Mouse (Mus musculus): ENCODE data around the gene Zmynd8. TPM values are rescaled to one million over a fixed set of nuclear protein-coding genes. Genes with fewer than 3 reads are reported as not detected.

Gene Zmynd8
- polyA plus RNA-seq, 2 experiments from 2014 or later, result 41.1 to 48.5 TPM

DNA sequence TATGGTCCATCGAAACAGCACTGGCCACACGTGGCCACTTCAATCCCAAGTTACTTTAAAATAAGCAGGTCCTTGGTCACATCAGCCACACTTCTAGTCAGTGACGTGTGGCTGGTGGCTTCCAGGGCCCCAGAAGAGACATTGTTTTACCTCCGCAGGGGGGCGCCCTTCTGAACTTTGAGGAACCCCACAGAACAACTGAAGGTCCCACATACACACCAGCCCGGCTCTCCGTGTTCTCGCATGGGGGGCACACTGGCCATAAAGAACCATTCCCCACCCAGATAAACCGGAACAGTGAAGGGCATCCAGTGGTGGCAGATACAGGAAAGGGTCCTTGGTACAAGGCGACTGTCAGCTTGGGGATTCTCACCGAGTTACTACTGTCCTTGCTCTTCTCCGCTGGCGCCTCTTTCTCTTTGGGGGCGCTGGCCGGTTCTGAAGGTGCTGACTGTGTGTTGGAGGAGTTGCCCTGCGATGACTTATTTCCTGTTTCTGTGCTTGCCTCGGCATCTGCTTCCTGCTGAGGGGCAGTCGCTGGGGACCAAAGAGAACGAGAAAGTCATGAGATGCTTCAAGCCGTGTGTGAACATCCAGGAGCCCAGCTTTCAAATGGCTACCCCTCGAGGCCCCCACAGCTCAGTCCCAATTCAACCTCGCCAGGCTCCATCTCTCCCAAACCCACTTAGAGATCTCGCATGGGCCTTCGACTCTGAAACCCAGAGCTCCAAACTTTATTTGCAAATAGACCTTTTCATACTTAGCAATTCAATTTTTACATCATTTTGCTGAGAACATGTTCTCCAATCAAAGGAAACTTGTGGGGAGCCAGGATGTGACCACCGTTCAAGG lies 106.2 kb downstream of the Zmynd8 start:
- peak; percentile 65 for ATAC-seq

DNA sequence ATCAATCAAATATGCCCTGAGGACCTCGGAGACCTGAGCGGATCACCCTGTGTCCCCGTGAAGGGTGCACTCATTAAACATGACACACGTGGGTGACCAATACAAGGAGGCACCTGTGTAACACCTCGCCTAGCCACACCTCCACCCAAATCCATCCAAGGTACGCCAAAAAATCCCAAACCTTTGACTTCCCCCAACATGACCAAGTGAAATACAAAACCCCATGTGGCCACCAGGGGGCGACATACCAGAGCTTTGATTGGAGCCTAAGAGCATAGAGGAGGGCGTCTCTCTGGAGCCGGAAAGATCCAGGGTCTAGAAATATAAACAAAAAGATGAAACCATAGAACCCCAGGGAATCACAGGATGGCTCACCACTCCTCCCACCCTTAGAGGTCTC lies 107.2 kb downstream of the Zmynd8 start:
- ATAC-seq, result no peak

DNA sequence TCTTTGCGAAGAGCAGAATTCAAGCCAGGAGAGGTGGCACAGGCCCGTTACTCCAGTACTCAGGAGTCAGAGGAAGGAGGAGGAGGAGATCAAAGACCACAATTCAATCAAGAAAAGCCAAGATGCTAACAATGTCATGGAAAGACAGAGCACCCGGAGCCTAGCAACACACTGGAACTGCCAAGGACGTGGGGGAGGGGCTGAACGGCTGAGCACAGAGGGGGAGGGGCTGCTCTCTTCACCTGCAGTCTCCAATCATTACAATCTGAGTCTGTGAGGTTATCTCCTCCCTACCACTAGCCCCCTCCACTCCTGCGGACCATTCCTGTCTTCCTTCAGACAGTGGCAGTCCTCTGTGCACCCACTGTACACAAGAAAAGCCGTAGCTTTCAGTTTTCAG lies 107.8 kb downstream of the Zmynd8 start:
- ATAC-seq, result no peak

DNA sequence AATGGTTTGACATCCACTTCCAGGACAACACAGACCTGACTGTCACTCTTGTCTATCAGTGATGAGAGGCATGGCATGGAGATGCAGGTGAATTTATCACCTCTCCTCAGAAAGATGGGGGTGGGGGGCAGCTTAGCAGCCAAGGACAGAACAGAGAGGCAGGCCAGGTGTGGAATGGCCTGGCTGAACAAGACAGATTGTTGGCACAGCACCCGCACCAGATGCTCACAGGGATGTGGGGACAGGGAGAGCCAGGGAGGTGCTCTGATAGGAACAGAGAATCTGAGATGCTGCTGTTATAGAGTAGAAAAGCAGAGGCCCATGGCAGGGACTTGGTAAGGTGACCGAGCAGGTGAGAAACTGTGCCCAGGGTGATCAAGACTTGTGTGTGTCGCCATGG lies 109.1 kb downstream of the Zmynd8 start:
- ATAC-seq, result no peak

DNA sequence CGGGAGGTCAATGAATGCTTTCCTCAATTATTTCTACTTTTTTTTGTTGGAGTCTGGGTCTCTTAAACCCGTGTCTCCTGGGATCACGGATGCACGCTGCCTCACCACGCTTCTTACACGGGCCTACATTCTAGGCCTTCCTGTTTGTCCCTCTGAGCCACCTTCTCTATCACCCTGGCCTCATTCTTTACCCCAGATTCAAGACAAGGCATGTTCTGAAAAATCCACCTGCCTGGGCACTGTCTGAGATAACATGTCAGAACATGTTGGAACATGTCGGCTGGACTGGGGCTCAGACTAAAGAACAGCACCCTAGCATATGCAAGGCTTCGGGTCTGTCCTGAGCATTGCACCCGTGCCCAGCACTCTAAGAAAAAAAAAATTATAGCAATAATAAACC lies 110.0 kb downstream of the Zmynd8 start:
- ATAC-seq, result no peak

DNA sequence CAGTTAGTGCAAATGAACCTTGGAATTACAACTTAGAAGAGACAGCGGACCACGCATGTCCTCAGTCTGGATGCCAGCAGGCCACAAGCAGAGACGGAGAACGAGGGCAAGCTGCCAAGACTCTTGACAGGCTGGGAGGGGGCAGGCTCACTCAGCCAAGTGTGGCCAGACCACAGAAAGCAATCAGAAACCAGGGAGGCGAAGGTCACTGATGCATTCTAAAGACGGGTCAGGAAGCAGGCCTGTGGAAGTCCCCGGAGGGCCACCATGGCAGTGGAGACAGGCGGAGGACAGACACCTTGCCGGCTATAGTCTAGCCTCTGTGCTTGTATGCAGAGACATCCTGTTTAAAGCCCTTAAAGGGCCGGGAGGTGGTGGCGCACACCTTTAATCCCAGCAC lies 110.8 kb downstream of the Zmynd8 start:
- no peak for ATAC-seq

DNA sequence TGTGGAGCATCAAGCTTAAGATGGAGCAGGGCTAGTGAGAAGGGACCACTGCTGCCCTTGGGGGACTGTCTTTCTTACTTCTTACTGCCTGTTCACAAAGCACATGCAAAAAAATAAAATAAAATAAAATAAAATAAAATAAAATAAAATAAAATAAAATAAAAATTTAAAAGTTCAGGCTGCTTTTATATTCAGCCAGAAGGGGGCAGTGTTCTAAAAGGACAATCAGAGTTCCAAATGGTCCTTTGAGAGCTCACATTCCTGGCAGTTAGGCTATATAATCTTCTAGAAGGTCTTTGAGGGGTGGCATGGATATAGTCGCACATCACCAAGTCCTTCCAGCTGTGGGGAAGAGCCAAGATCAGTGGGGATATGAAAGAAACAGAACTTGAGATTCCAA lies 112.3 kb downstream of the Zmynd8 start:
- ATAC-seq, result no peak

DNA sequence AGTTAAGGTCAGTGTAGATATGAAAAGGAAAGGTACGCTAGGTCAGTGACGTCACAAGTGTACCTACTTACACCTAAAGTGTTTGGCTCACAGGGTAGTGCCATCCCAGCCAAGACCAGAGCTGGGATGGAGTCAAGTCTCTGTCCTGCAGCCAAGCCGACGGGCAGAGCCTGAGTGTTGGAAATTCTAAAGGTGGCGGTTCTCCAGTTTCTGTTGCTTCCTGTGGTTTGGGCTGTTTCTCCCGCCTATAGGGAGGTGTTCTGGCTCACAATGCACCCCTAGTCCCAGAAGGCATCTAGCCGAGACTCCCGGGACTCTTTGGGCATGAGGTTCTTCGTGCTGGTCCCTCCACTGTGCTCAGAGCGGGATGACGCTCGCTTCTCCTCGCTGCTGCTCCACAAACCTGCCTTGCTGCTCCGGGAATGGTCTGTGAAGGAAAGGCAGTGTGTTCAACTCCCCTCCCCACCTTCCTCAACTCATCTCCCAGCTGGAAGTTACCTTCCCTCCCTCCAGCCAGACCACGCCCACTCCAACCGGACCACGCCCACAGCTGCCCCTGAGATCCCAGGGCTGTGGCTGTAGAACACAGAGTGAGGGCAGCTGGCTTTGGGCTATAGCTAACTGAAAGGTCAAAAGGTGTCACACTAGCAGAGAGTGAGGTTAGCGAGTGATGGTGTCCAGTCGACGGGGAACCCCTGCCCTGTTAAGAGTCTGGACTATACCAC lies 113.3 kb downstream of the Zmynd8 start:
- ATAC-seq, result no peak

DNA sequence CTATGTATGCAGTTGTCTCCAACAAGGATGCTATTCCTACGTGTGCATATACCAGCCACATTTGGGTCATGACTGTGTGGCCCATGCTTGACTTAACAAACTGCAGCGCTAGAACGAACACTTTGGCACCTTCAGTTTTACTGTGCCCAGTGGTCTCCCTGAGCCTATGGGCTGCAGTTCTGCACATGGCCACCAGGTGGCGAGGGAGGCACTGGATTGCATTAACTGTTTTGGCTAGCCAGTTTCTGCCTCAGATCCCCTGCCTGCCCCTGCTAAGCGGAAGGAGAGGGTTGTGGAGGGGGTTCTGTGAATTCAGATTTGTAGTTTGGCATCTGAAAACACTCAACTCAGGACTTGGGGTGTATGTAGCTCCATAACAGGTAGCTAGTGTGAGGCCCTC lies 116.5 kb downstream of the Zmynd8 start:
- no peak for ATAC-seq

DNA sequence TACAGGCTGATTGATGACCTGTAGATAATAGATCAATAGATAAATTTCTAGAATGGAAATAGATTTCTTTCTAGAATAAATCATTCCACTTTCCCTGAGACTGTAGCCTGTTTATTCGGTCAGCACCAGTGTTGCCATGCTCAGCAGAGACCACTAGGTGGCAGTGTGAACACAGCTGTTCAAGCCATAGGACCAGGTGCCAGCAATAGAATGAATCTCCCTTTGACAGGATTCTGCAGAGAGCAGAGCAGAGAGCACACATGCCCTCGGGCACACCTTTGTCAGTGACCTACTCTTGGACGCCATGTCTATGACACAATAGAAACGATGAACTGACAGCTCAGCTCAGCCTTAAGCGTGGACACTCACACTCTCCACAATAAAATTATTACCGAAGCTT lies 119.9 kb downstream of the Zmynd8 start:
- ATAC-seq, result peak; percentile 52

DNA sequence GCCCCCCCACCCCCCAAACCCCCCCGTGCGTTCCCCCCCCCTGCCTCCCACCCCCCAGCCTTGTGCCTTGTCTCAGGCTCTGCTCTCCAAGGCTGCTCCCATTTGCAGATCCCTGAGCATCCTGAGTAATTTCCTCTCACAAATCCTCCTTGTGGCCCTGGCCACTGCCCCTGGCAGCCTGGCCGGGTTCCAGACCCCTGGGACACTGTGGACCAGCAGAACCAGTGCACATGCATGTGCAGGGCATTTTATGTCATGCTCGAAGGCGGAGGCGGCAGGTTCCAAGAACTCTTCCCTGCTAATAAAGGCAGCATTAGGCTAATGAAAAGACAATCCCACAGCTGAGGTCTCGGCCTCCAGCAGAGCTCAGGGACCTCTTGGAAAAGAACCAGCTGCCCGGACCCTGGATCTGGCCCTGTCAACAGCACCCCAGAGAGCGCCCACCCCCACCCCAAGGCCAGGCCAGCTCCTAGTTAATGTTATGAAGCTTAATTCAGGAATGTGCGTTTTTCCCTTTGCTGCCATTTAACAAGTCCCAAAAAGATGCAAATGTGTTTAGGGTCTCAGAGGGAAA lies 129.4 kb downstream of the Zmynd8 start:
- ATAC-seq, result no peak

DNA sequence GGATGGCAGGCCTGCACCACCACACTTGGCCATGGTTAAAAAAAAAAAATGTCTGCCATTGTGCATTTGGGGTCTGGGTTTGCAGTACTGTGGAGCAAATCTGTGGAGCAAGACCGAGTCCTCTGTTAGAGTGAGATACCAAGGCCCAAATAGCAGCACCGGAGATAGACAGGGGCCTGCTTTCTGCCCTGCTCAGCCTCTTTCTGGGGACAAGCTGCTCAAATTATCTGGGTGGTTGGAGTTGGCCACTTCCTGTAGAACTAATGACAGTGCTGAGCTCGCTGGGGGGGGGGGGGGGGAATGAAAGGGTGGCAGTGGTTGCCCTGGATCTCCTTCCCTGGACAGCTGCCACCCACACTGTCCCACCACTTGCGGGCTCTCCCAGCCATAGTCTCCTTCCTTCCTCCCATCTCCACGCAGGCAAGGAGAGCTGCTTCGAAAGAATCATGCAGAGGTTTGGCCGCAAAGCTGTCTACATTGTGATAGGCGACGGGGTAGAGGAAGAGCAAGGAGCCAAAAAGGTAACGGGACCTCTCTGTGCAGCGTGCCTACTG lies 129.9 kb downstream of the Zmynd8 start:
- ATAC-seq, result no peak

DNA sequence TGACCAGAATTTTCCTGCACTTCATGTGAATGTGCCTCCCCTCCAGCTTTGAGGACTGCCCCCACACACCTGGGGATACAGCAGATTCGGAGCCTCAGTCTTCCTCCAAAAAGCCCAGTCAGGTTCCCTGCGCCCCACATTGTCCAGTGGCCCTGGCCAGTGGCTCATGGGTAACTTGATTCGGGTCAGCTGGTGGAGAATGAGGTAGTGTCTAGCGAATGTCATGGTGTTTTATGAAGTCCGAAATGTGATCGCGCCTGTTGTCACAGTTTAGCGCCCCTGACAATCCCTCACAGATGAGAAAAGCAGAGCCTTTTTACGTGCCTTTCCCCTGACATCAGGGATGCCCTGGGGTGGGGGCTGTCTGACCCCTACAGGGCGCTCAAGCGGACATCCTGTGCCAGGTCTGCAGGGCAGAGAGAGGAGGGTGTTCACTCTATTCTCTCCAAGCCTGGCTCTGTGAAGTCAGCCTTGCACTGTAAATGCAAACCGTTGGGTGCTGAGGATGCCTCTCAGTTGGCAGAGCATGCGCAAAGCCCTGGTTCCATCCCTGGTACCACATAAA lies 139.3 kb downstream of the Zmynd8 start:
- ATAC-seq, result no peak

DNA sequence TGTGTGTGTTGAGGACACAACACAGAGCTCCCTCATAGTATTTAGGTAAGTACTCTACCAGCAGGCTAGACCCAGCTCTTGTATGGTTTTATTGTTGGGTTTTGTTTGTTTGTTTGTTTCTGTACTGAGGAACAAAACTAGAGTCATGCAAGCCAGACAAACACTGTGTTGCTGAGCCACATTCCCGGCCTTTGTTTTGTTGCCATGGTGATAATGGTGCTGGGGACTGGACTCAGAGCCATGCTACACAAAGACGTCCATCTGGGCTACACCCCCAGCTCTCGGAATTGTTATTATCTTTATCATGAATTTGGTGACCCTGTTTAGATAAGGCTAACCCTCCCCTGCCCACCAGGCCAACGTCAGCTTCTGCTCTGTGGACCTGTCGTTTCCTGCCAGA lies 140.3 kb downstream of the Zmynd8 start:
- no peak for ATAC-seq

DNA sequence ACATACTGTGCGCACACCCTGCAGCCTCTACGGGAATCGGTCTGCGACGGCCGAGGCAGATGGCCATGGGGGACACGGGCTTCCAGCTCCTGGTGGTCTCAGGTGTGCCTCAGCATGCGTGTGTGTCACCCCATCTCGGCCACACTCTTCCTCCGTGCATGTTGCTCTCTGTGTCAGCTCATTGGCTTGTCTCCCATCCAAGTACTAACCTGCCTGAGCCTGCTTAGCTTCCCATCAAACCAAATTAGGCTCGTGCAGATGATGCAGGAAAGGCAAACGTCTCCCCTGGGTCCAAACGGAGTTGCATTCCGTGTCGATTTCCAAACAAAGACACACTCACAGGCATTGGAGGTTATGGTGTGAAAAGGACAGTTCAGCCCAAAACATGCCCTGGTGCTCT lies 141.0 kb downstream of the Zmynd8 start:
- no peak for ATAC-seq

DNA sequence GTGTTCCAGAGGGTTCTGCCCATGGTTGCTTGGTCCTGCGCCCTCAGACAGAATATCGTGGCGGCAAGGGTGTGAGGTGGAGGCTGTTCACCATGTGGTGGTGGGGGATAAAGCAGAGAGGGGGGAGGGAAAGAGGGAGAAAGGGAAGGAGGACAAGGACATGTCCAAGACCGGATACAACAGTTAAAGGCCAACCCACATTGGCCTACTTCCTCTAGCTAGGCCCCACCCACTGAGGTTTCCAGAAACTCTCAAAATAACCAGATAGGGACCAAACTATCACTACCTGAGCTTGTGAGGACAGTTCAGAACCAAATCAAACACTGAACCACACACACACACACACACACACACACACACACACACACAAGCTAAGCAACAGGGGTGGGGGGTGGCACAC lies 146.1 kb downstream of the Zmynd8 start:
- no peak for ATAC-seq

DNA sequence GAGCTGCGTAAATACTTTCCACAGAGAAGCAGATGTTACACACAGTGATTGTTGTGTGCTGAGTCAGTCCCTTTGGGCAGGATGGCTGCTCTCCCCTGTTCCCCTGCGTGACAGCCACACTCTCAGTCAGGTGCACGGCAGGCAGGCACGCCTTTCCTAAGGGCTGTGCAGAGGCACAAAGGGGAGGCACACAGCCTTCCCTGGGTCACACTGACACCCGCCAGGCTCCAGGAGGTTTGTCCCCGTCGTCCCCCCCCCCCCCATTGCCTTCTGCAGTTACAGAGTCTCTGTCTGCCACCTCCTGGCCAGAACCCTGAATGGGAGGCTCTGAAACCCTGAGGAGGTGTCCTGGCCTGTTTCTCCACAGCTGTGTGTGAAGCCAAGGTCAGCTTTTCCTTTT lies 147.7 kb downstream of the Zmynd8 start:
- no peak for ATAC-seq

DNA sequence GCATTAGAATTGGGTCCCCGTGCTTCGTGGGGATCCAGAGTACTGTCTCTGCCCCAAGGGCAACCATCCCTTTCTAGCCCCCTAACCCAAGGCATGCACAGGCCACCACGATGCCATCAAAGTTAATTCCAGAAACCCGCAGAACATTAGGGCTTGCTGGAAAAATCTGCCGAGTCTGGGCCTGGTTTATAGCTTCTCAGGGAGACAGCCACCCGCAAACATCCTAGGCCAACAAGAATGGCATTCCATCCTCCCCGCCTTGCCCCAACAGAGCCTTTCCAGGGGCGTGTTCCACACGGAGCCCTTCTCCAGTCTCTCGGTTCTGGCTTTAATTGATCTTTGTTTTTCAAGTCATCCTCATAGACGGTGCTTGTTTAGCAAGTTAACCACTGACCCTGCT lies 150.4 kb downstream of the Zmynd8 start:
- no peak for ATAC-seq

DNA sequence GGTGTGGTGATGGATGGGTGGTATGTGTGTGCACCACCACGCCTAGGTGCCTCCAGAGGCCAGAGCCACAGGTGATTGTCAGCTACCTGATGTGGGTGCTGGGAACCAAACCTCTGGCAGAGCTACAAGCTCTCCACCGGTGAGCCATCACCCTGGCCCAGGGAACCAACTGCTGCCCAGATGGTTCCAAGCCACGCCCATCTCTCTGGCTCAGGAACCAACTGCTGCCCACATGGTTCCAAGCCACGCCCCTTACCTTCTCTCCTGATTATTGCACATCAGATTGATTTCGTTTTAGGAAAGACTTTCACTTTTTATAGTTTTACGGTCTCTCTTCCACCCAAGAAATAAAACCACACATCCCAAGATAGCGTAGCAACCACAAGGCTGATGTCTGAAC lies 150.8 kb downstream of the Zmynd8 start:
- no peak for ATAC-seq

DNA sequence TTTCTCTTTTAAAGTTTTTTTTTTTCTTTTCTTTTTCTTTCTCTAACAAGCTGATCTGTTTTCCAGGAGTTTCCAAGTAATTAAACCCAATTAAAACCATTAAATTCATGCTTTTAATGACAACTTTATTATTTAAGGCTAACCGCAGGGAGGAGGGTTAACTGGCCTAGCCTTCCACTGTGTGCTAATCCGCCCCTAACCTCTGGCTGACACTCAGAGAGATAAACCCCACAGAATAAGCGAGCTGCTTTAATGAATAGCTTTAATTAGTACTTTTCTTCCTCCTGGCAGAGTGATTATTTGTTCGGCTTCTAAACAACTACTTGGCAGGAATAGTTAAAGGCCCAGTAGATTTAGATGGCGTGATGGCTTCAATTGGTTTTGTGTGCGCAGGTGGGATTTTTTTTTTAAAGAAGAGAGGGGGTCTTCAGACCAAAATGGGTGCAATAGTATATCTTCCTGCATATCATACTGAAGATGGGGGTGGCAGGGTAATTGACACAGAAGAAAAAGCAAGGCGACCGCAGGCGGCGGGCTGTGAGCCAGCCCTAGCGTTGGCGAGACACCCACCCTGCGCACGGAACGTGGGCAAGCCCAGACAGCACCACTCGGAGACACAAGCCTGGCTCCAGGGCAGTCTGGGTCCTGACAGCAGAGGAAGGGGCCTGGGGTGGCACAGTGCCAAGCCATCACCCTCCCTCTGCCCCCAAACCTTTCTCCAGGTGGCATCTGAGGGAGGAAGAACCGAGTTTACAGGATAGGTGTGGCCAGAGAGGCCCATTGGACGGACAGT lies 153.3 kb downstream of the Zmynd8 start:
- no peak for ATAC-seq

DNA sequence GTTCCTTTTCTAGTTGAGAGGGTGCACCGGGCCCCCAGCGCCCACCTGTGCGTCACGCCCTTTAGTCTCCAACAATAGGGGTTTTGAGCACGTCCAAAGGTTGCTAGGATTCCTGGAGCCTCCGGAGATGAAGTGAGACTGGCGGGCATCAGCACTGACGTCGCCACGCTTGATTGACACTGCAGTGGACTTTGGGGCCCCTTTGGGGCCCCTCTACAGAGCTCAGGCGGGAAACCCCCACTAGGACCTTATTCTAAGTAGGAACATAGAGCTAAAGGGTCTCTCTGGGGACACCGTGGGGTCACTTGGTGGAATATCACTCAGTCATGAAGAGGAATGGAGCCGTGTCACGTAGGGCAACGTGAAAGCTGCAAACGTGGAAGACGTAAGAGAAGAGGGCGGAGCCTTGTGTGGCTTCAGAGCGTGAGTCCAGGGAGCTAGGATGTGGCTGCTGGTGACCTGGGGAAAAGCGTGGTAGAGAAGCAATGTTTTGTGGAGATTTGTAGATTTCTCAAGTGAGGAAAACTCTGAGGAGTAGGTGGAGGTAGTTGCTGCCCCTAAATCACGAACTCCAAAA lies 156.5 kb downstream of the Zmynd8 start:
- no peak for ATAC-seq

DNA sequence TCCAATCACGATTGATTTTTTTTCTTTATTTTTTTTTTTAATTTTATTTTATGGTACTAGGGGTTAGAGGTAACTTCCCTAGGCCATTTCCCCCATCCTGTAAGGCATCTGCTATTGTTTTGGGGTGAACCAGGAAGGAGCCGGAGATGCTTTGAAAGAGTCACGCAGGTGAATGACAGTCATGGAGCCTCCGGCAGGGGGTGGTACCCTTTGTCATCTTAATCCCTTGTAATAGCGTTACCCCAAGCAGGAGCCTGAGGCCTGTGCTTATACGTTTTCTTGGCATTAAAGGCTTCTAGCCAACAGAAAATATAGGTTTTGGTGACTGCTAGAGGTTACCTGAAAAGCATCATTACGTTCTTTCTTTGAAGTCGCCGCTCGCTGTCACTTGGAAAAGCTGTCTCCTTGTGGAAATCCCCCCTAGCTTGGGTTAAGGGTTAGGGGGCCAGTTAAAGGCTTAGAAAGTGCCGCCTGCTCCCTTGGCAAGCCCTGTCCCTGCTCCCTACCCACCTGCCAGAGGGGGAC lies 157.2 kb downstream of the Zmynd8 start:
- ATAC-seq, result no peak

All from activated CD4-positive, CD25-positive, alpha-beta regulatory T cell, adult 4 months (primary cell).